Mouse (Mus musculus) liver, embryonic 12.5 days (tissue): ENCODE data around the gene Cnot3. TPM values are rescaled to one million over a fixed set of nuclear protein-coding genes. Genes with fewer than 3 reads are reported as not detected.
A peak's percentile ranks its signal among the peaks of the same experiment; 100 is the strongest.
"Not testable (repeated sequence)": the region's sequence is repeated elsewhere in the genome, so short reads cannot be mapped to it uniquely, and the experiment has no call there.

Experiments used
- ATAC-seq: fragments of 200-750 bp; cut with Nextera tagmentation; 2 replicates; pipeline ENCODE4 v1.8.0; 2017; ENCODE audit warnings: moderate number of reproducible peaks, mild to moderate bottlenecking, moderate library complexity
- H3K27ac ChIP-seq: fragments of 300-500 bp; sonication (generic); 2 replicates; pipeline ENCODE4 v1.5.1; 2016; ENCODE audit warnings: mild to moderate bottlenecking
- H3K27me3 ChIP-seq: fragments of 300-500 bp; sonication (generic); replicated peaks from 2 replicates; pipeline ENCODE4 v1.6.1; 2016; ENCODE audit warnings: mild to moderate bottlenecking, moderate library complexity
- H3K36me3 ChIP-seq: fragments of 300-500 bp; sonication (generic); 2 replicates; pipeline ENCODE4 v1.6.1; 2016; ENCODE audit warnings: mild to moderate bottlenecking, moderate library complexity
- H3K4me1 ChIP-seq: fragments of 300-500 bp; sonication (generic); 2 replicates; pipeline ENCODE4 v1.6.1; 2016
- H3K4me2 ChIP-seq: fragments of 300-500 bp; sonication (generic); 2 replicates; pipeline ENCODE4 v1.6.1; 2016; ENCODE audit warnings: mild to moderate bottlenecking, moderate library complexity
- H3K4me3 ChIP-seq: fragments of 300-500 bp; sonication (generic); 2 replicates; pipeline ENCODE4 v1.5.1; 2016; ENCODE audit warnings: mild to moderate bottlenecking, moderate library complexity
- H3K9ac ChIP-seq: fragments of 300-500 bp; sonication (generic); 2 replicates; pipeline ENCODE4 v1.6.1; 2016; ENCODE audit warnings: mild to moderate bottlenecking, moderate library complexity
- H3K9me3 ChIP-seq: fragments of 300-500 bp; sonication (generic); replicated peaks from 2 replicates; pipeline ENCODE4 v1.6.1; 2016; ENCODE audit warnings: mild to moderate bottlenecking, moderate library complexity
- WGBS: fragments of 180-500 bp; shearing (Covaris S2); methylation state at CpG from one replicate; pipeline ENCODE4 v1.1.7; 2016; ENCODE audit not compliant: insufficient replicate concordance; 5-methylcytosine and 5-hydroxymethylcytosine counted together
- polyA plus RNA-seq: library from polyadenylated mRNA; unstranded; fragments of >200 nt; fragmentation: Nextera tagmentation; extraction: Ambion mirVana; gene quantifications from 2 replicates; pipeline ENCODE4 v1.2.1, GENCODE M21; 2016

Gene Cnot3
- 32.6 and 34.4 TPM in 2 replicates for polyA plus RNA-seq

DNA sequence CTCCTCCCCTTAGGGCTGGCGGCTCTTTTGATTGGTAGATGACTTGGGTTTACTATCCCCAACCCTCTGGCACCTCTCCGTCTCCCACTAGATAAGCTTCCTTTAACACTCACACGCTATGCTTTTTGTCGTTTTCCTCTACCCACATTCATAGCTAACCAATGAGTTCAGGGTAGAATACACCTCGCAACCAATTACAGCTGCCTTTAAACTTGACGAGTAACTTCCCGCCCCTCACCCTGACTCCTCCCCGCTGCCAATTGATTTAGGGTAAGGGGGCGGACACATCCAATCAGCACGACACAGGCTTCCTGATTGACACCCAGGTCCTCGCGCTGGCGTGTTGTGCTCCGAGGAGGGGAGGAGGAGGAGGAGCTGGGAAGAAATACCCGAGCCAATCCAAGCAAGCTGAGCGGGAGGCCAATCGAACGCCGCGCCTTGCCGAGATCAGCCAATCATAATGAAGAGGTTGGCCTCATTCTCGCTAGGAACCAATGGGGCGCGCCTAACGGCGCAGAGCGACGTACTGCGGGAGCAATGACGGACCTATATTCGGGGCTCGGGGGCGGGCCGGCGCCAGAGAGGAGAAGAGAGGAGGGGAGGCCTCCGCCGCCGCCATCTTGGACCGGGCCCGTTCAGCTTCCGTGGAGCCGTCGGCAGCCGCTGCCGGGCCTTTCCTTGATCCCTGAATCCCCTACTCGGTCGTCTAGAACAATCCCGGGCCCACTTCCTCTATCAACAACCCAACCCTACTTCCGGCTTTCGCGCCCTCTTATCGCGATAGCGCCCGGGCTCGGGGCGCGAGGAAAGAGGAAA lies at the start of gene Cnot3:
TSS of gene Cnot3 (plus strand) at position 597 of the 816 bp plus-strand sequence.
- Histone ChIP-seq H3K4me1 (peaks cover 50% of the 10 kb centered on the region), H3K27ac (peak within 1 kb of the TSS; percentile 91)

DNA sequence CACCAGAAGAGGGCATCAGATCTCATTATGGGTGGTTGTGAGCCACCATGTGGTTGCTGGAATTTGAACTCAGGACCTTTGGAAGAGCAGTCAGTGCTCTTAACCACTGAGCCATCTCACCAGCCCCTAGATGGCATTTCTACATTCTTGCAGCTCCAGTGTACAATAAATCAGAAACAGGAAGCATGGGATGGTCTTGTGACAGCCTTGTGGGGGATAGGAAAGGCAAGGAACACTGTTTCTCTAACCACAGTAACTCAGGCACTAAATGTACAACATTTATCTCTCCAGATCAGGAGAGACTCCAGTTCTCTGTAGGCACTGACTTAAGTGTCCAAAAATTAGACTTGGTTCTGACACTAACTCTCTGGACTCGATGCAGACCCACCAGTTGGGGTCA lies 47.3 kb upstream of the Cnot3 start:
- H3K4me2 ChIP-seq, H3K4me3 ChIP-seq, H3K4me1 ChIP-seq, H3K9me3 ChIP-seq, ATAC-seq, H3K27me3 ChIP-seq, H3K27ac ChIP-seq, H3K9ac ChIP-seq, H3K36me3 ChIP-seq: not testable (repeated sequence)
- WGBS, result 28% methylated on average over 1 of the region's 1 CpGs

More for the DNA sequence above, at the start of gene Cnot3:
- Histone ChIP-seq H3K9ac (peak within 1 kb of the TSS; percentile 99), H3K4me2 (peak within 1 kb of the TSS; percentile 84), H3K9me3 (no peaks in the 10 kb centered on the region), H3K36me3 (peaks cover 57% of the 10 kb centered on the region), H3K4me3 (peak within 1 kb of the TSS; percentile 97), H3K27me3 (no peaks in the 10 kb centered on the region)
- under 1% methylated on average over 51 of the region's 58 CpGs for WGBS
- ATAC-seq, result peak; percentile 96

DNA sequence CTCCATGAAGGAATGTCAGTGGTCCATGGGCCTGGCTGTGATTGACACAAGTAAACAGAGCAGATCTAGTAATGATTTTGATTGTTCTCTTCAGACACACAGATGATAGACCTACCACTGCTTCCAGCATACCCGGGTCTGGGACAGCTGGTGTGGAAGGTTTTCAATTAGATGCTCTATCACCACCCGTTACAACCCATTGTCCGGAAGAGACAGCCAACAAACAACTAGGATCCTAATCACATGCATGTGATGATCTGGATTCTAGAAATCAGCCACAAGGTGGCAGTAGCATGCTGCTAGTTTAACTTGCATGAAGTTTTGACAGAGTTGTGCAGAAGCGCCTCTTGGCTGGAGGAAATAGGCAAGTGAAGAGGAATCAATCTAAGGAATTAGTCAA lies 43.9 kb upstream of the Cnot3 start:
- 7% methylated on average over 4 of the region's 4 CpGs for WGBS
- Histone ChIP-seq H3K27me3 (no peaks in the 10 kb centered on the region), H3K27ac (no peak overlapping the region), H3K4me3 (no peak overlapping the region), H3K36me3 (no peaks in the 10 kb centered on the region), H3K9me3 (no peaks in the 10 kb centered on the region), H3K4me1 (no peaks in the 10 kb centered on the region), H3K9ac (no peak overlapping the region), H3K4me2 (no peak overlapping the region)
- no peak for ATAC-seq

DNA sequence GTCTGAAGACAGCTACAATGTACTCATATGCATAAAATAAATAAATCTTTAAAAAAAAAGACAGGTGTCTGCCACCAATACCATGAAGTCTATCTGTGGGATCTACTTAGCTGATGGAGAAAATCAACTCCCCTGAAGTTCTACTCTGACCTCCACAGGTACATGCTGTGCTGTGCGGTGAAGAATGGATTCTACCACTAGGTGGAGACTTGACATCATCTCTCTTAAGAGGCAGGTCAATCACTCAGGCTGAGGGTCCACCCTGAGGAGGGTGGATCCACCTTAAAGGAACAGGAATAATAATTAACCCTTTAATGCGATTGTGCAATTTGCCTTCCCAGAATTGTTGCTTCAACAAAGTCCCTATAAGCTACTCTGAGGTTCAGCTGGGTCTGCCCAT lies 38.3 kb upstream of the Cnot3 start:
- 11% methylated on average over 2 of the region's 2 CpGs for WGBS
- no peak overlapping the region for H3K4me3 ChIP-seq
- no peaks in the 10 kb centered on the region for H3K36me3 ChIP-seq
- no peaks in the 10 kb centered on the region for H3K9me3 ChIP-seq
- peak; percentile 60; the same call in 1 of the 2 replicates for ATAC-seq
- H3K9ac ChIP-seq, result no peak overlapping the region
- no peak overlapping the region for H3K27ac ChIP-seq
- no peaks in the 10 kb centered on the region for H3K27me3 ChIP-seq
- peaks cover 6% of the 10 kb centered on the region; the same call in 1 of the 2 replicates for H3K4me1 ChIP-seq
- H3K4me2 ChIP-seq, result no peak overlapping the region

DNA sequence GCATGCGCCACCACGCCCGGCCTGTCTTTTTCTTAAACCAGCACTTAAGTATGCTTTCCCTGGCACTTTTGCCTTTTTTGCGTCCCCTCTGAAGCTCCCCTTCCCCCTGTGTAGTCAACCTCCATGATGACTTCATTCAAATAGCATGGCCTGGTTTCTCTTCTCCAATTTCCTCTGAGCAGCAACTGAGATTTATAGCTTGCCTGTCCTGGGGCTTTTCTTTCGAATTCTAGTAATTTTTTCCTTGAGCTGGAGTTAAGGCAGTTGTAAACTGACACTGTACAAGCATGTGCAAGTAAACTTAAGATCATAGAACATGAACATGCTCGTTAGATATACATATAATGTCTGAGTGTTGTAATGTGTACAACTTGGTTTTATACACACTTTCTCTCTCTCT lies 37.7 kb upstream of the Cnot3 start:
- no peak overlapping the region for H3K9ac ChIP-seq
- no peak overlapping the region for H3K4me3 ChIP-seq
- no peak overlapping the region for H3K27ac ChIP-seq
- 76% methylated on average over 6 of the region's 6 CpGs for WGBS
- H3K27me3 ChIP-seq, result no peaks in the 10 kb centered on the region
- H3K36me3 ChIP-seq, result no peaks in the 10 kb centered on the region
- H3K4me1 ChIP-seq, result peaks cover 6% of the 10 kb centered on the region; the same call in 1 of the 2 replicates
- no peak for ATAC-seq
- H3K4me2 ChIP-seq, result no peak overlapping the region
- H3K9me3 ChIP-seq, result no peaks in the 10 kb centered on the region

DNA sequence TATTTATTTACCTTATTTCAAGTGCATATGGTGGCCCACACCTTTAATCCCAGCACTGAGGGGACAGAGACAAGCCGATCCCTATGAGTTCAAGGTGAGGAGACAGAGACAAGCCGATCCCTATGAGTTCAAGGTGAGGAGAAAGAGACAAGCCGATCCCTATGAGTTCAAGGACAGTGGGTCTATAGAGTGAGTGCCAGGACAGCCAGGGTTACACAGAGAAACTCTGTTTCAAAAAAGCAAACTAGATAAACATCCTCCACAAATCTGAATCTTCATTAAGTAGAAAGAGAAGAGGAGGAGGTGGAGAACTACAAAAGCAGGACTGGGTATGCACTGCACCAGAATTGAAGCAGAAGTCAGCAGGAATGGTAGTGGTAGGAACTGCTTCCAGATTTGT lies 36.4 kb upstream of the Cnot3 start:
- 73% methylated on average over 3 of the region's 3 CpGs for WGBS
- no peaks in the 10 kb centered on the region for H3K27me3 ChIP-seq
- H3K27ac ChIP-seq, result no peak overlapping the region
- ATAC-seq, result no peak
- no peak overlapping the region for H3K4me2 ChIP-seq
- no peak overlapping the region for H3K9ac ChIP-seq
- H3K4me1 ChIP-seq, result peaks cover 6% of the 10 kb centered on the region; the same call in 1 of the 2 replicates
- no peak overlapping the region for H3K4me3 ChIP-seq
- no peaks in the 10 kb centered on the region for H3K36me3 ChIP-seq
- H3K9me3 ChIP-seq, result no peaks in the 10 kb centered on the region

DNA sequence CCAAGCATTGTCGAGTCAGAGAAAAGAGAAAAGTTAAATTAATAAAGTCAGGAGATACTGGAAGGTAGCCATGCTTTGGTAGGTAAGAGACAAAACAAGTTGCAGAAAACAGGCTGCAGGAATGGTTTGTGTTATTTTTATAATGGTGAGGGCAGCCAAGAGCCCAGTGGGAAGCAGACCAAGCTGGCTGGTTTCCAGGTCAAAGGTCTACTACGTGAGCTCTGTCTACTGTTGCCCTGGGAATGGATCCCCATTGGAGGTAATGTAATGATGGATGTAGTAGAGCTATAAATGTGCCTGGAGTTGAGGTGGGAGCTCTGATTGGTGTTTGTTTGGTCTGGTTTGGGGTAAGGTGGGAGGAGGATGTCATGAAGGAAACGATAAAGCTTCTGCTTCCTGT lies 36.0 kb upstream of the Cnot3 start:
- no peaks in the 10 kb centered on the region for H3K27me3 ChIP-seq
- peaks cover 6% of the 10 kb centered on the region; the same call in 1 of the 2 replicates for H3K4me1 ChIP-seq
- no peaks in the 10 kb centered on the region for H3K36me3 ChIP-seq
- no peaks in the 10 kb centered on the region for H3K9me3 ChIP-seq
- no peak overlapping the region for H3K9ac ChIP-seq
- H3K4me3 ChIP-seq, result no peak overlapping the region
- ATAC-seq, result no peak
- no peak overlapping the region for H3K27ac ChIP-seq
- 40% methylated on average over 3 of the region's 3 CpGs for WGBS
- no peak overlapping the region for H3K4me2 ChIP-seq

DNA sequence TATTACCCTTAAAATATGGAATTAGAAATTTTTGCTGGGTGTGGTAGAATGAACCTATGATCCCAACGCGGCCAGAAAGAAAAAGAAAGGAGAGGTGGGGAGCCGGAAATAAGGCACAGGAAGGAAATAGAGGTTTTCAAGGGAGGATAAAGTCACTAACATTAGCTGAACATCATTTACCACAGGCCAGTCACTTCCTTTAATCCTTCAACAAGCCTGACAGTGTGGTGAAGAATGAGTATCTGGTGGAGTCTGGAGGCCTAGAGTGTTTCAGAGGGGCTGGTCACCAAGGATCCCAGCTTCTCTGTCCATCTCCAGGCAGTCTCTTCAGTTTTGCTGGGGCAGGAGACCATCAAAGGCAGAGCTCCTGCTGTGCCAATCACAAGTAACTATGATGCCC lies 34.6 kb upstream of the Cnot3 start:
- H3K4me2 ChIP-seq, result no peak overlapping the region
- H3K4me3 ChIP-seq, result no peak overlapping the region
- no peaks in the 10 kb centered on the region for H3K9me3 ChIP-seq
- peaks cover 6% of the 10 kb centered on the region; the same call in 1 of the 2 replicates for H3K27me3 ChIP-seq
- no peak overlapping the region for H3K9ac ChIP-seq
- H3K36me3 ChIP-seq, result no peaks in the 10 kb centered on the region
- H3K27ac ChIP-seq, result 0 out of 2 replicates have a peak overlapping the region, but pooled peaks have one; percentile 25
- H3K4me1 ChIP-seq, result peaks cover 6% of the 10 kb centered on the region; the same call in 1 of the 2 replicates
- ATAC-seq, result no peak
- 32% methylated on average over 3 of the region's 3 CpGs for WGBS

DNA sequence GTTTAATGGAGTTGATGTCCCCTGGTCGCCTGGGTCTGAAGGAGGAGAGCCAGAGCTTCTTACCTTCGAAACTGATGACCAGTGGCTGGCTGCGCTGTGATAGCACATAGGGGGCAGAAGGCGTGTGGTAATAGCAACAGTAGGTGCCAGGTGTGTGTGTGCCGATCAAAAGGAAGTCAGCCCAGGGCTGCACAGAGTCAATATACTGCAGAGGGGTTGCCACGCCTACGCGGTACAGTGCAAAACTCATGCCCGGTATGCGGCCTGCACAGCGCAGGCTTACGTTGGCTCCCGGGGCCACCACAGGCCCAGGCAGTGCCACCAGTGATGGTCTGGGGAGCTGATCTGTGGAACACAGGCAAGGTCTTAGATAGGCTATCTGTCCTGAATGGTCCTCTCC lies 34.1 kb upstream of the Cnot3 start:
- Histone ChIP-seq H3K4me3 (no peak overlapping the region), H3K9me3 (no peaks in the 10 kb centered on the region), H3K4me2 (no peak overlapping the region), H3K36me3 (no peaks in the 10 kb centered on the region), H3K9ac (no peak overlapping the region), H3K27ac (0 out of 2 replicates have a peak overlapping the region, but pooled peaks have one; percentile 25), H3K27me3 (peaks cover 6% of the 10 kb centered on the region; the same call in 1 of the 2 replicates), H3K4me1 (peaks cover 8% of the 10 kb centered on the region)
- 0 out of 2 replicates have a peak, but pooled peaks have one; percentile 26 for ATAC-seq
- 75% methylated on average over 13 of the region's 13 CpGs for WGBS

DNA sequence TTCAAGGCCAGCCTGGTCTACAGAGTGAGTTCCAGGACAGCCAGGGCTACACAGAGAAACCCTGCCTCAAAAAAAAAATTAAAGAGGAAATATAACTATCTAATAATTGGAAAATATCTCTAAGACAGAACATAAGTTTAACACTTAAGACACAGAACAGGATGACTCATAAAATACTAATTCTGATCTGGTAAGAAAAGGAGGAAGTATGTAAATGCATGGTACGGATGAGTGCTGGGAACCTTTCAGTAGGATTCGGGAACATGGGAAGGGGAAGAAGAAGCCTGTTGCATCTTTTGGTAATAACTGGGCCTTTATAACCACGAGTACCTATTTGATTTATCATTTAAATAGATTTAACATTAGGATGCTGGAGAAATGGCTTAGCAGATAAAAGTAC lies 31.0 kb upstream of the Cnot3 start:
- no peak overlapping the region for H3K4me3 ChIP-seq
- H3K9me3 ChIP-seq, result no peaks in the 10 kb centered on the region
- 55% methylated on average over 3 of the region's 3 CpGs for WGBS
- peaks cover 4% of the 10 kb centered on the region for H3K36me3 ChIP-seq
- H3K4me2 ChIP-seq, result no peak overlapping the region
- ATAC-seq, result no peak
- H3K27ac ChIP-seq, result no peak overlapping the region
- peaks cover 33% of the 10 kb centered on the region for H3K4me1 ChIP-seq
- no peak overlapping the region for H3K9ac ChIP-seq
- H3K27me3 ChIP-seq, result peaks cover 6% of the 10 kb centered on the region; the same call in 1 of the 2 replicates

DNA sequence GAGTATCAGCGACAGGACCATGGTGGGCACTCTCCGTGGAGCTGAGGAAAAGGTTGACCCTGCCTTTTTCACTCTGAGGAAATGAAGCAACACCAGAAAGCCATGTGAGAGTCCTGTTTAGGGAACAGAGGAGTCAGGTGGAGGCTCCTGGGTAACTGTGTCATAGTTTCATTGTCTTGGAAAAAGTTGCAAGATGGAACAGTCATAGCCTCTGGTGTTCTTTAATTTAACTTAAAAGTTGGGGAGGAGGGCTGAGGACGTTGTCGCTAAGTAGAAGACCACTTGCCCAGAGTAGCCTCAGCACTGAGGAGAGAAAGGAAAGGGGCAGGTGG lies 29.0 kb upstream of the Cnot3 start, which contains the start of gene Oscar:
TSS of gene Oscar (minus strand) at position 101 of the 332 bp plus-strand sequence.
- Histone ChIP-seq H3K4me1 (peaks cover 31% of the 10 kb centered on the region), H3K4me3 (peak within 1 kb of the TSS; percentile 82), H3K27ac (no peak within 1 kb of the TSS), H3K36me3 (peaks cover 24% of the 10 kb centered on the region), H3K9me3 (no peaks in the 10 kb centered on the region), H3K4me2 (peak within 1 kb of the TSS; percentile 86), H3K9ac (no peak within 1 kb of the TSS), H3K27me3 (peaks cover 6% of the 10 kb centered on the region; the same call in 1 of the 2 replicates)
- ATAC-seq, result no peak
- WGBS, result 63% methylated on average over 4 of the region's 4 CpGs

DNA sequence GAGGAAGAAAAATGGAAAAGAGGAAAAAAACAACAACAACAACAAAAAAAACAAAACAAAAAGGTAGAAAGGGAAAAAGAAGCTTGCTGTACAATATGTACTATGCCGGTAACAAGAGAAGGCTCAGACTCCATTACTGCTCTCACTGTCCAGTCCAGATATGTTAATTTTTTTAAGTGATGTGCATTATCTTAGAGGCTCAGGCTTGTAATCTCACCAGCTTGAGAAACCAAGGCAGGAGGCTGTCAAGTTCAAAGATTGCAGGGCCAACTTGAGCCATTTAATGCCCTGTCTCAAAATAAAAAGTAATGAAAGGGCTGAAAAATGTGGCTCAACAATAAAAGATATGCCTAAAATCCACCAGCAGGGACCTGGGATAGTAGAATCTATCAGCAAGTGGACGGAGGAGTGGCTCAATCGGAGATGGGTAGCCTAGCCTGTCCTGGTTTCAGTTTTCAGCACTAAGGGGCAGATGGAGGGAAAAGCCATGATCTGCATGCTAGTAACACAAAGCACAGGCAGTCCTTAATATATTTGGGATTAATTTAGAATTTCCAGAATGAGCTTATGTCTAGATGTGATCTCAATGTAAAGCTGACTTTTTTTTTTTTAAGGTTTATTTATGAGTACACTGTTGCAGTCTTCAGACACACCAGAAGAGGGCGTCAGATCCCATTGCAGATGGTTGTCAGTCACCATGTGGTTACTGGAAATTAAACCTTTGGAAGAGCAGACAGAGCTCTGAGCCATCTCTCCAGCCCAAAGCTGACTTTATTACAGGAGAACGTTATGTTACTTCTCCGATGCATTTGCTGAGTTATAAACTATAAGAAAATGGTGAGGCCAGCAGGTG lies 28.5 kb upstream of the Cnot3 start:
- Histone ChIP-seq H3K4me2 (peak overlapping the region; percentile 86), H3K36me3 (peaks cover 30% of the 10 kb centered on the region), H3K9me3 (no peaks in the 10 kb centered on the region), H3K9ac (no peak overlapping the region), H3K4me3 (peak overlapping the region; percentile 82), H3K27ac (no peak overlapping the region), H3K27me3 (peaks cover 6% of the 10 kb centered on the region; the same call in 1 of the 2 replicates), H3K4me1 (peaks cover 29% of the 10 kb centered on the region)
- WGBS, result 29% methylated on average over 6 of the region's 6 CpGs
- ATAC-seq, result peak; percentile 18
